In genomic region chr9:63400176-63400575, GRCm38 (mm10) we compare ENCODE assay signal across 15 mouse cellular contexts.
"Had no signal": no experiment of that assay in that cellular context is flagged by ENCODE, and none has a peak within 500 bp of the region (broad histone marks: within the 10 kb centered on the region; RNA-seq: fewer than 3 reads in every experiment).

No protein-coding gene starts in this region.

- DNase-seq: kidney, adult 9 months; kidney, postnatal 14 days; layer of hippocampus, adult 9-11 months; lung, adult 18-20 months; lung, postnatal 10 days; lung, postnatal 36 days; midbrain, embryonic 14.5 days; retina, postnatal 1 day; right cerebral cortex, postnatal 25 days; spleen, adult 18-20 months; thymus, adult 18-20 months; thymus, postnatal 36 days had no signal

- H3K27me3 ChIP-seq: lung, embryonic 15.5 days; neural tube, embryonic 12.5 days; neural tube, embryonic 15.5 days had no signal

- H3K36me3 ChIP-seq: lung, embryonic 15.5 days; neural tube, embryonic 12.5 days; neural tube, embryonic 15.5 days had no signal

- H3K9me3 ChIP-seq: lung, embryonic 15.5 days; neural tube, embryonic 12.5 days; neural tube, embryonic 15.5 days had no signal

- H3K27ac ChIP-seq: neural tube, embryonic 12.5 days had no signal
